Mouse (Mus musculus) heart, adult 2 months (tissue): ENCODE results near the gene Sult2a2. TPM values are rescaled to one million over a fixed set of nuclear protein-coding genes. Genes with fewer than 3 reads are reported as not detected.
"Not testable (repeated sequence)": the region's sequence is repeated elsewhere in the genome, so short reads cannot be mapped to it uniquely, and the experiment has no call there.

Experiments used
- DNase-seq, 2 experiments: peaks; one replicate each; pipeline ENCODE4 v3.0.0; 2021
- H3K27ac ChIP-seq: fragments of 200-600 bp; 2 replicates; pipeline ENCODE4 v1.8.1; 2022
- H3K27me3 ChIP-seq: fragments of 200-500 bp; 2 replicates; pipeline ENCODE4 v1.6.1; 2012; ENCODE audit warnings: mild to moderate bottlenecking, low read length, inconsistent platforms, mixed read lengths; ENCODE audit not compliant: control insufficient read depth, insufficient read depth
- H3K36me3 ChIP-seq: fragments of 200-500 bp; 2 replicates; pipeline ENCODE4 v1.6.1; 2012; ENCODE audit warnings: low read length, inconsistent platforms; ENCODE audit not compliant: control insufficient read depth, insufficient read depth
- H3K4me1 ChIP-seq: fragments of 200-500 bp; 2 replicates; pipeline ENCODE4 v1.6.1; 2011; ENCODE audit warnings: low read length; ENCODE audit not compliant: control insufficient read depth, insufficient read depth
- H3K4me3 ChIP-seq: fragments of 200-600 bp; 2 replicates; pipeline ENCODE4 v1.8.1; 2022
- H3K79me2 ChIP-seq: fragments of 200-500 bp; replicated peaks from 2 replicates; pipeline ENCODE4 v1.6.1; 2012; ENCODE audit warnings: mild to moderate bottlenecking, inconsistent platforms, low read length, moderate library complexity, mixed read lengths; ENCODE audit not compliant: control insufficient read depth, insufficient read depth
- H3K9ac ChIP-seq: fragments of 200-500 bp; 2 replicates; pipeline ENCODE4 v1.6.1; 2012; ENCODE audit warnings: low read depth, mild to moderate bottlenecking, control low read depth, inconsistent platforms, low read length, mixed read lengths
- CTCF ChIP-seq: fragments of 200-600 bp; IDR thresholded peaks from 2 replicates; pipeline ENCODE4 v1.8.1; 2022; ENCODE audit warnings: antibody characterized with exemption, mild to moderate bottlenecking, moderate library complexity
- EP300 ChIP-seq: fragments of 200-500 bp; IDR thresholded peaks from 2 replicates; pipeline ENCODE4 v1.6.1; 2011; ENCODE audit warnings: low read depth, low read length, control low read depth; ENCODE audit not compliant: insufficient read depth
- POLR2A ChIP-seq: fragments of 200-500 bp; IDR thresholded peaks from 2 replicates; pipeline ENCODE4 v1.6.1; 2011; ENCODE audit warnings: mild to moderate bottlenecking, low read depth, low read length, control low read depth; ENCODE audit not compliant: insufficient read depth
- whole genome bisulfite sequencing: fragments of 180-500 bp; shearing (Covaris S2); methylation state at CpG from one replicate; pipeline ENCODE4 v1.1.7; 2018; 5-methylcytosine and 5-hydroxymethylcytosine counted together
- intact Hi-C: fragments of 180-260 bp; cut with DNase I; formaldehyde crosslinking; loops from one replicate; pipeline ENCODE4 v1.15.1; 2025
- long read RNA-seq: library from polyadenylated mRNA; stranded (forward); transcript quantifications from one replicate; pipeline ENCODE4 v2.0.0, GENCODE M21; 2021
- polyA plus RNA-seq: library from polyadenylated mRNA; depleted of rRNA; stranded (reverse); fragments of >200 nt; gene quantifications from 2 replicates; pipeline ENCODE4 v1.2.3, GENCODE M21; 2012; rRNA removed
- total RNA-seq, 2 experiments: library from RNA; stranded (reverse); gene quantifications; 2 replicates each; pipeline ENCODE4 v1.2.3; 2021

Gene Sult2a2
- total RNA-seq (not detected), polyA plus RNA-seq (not detected in 2 replicates)
- long read RNA-seq, result 0 reads

DNA sequence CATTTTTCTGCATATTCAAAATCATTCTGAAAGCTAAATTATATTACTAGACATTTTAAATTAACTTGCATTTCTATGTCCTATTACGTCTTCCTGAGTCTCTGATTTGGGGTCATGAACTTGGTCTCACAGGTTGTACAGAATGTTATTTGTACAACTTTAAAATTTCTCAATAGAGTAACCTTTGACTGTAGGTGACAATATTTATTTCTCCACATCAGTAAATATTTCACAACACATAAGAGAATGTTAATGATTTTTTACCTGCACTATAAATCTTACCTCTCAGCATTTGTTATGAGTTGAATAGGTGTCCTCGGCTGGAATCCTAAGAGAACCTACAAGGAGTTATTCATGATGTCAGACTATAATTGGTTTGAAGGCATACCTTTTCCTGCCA, at the start of gene Sult2a2:
Gene Sult2a2, plus strand, starts transcription at position 301 of the 400 bp plus-strand sequence.
- DNase-seq, H3K27ac ChIP-seq, H3K27me3 ChIP-seq, H3K36me3 ChIP-seq, H3K9ac ChIP-seq, H3K4me3 ChIP-seq, H3K4me1 ChIP-seq, H3K79me2 ChIP-seq, intact Hi-C loops: not testable (repeated sequence)
- 92% methylated on average over 2 of the region's 2 CpGs for WGBS

DNA sequence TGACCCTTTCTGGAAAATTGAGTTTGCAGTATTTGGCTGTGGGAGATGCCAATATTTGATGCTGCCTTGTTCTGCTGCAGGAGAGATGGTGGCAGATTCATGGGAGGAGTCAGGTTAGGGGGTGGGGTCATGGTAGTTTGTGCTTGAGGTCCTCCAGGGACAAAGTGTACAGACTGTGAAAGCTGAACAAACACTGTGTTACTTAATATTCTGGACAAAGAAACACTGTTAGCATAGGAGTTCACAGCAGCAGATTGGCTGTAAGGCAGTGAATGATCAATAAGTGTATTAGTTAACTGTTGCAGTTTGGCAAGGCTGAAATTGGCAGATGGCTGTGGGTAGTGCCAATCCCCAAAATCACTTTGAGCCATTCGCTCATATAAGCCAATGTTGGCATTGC, 80.6 kb downstream of the Sult2a2 start:
- Histone ChIP-seq H3K4me1 (no peaks in the 10 kb centered on the region), H3K27ac (no peak overlapping the region), H3K27me3 (no peaks in the 10 kb centered on the region), H3K36me3 (no peaks in the 10 kb centered on the region), H3K9ac (no peak overlapping the region), H3K79me2 (no peaks in the 10 kb centered on the region), H3K4me3 (no peak overlapping the region)
- intact Hi-C loops, result no loop called here
- TF ChIP-seq CTCF (no peak), EP300 (no peak), POLR2A (no peak)
- DNase-seq, result no peak
- 88% methylated on average over 1 of the region's 1 CpGs for WGBS

Other genes starting within 250 kb of the Sult2a2 start
- gene Bsph2, start 162.4 kb upstream of the Sult2a2 start, total RNA-seq, result not detected
- gene Bsph2, start 162.4 kb upstream of the Sult2a2 start, polyA plus RNA-seq, result not detected in 2 replicates
- gene Sult2a5, start 109.5 kb upstream of the Sult2a2 start, total RNA-seq, result not detected
- not detected in 2 replicates for gene Sult2a5, start 109.5 kb upstream of the Sult2a2 start, polyA plus RNA-seq
- not detected for gene Sult2a1, start 103.9 kb downstream of the Sult2a2 start, total RNA-seq
- gene Sult2a1, start 103.9 kb downstream of the Sult2a2 start, polyA plus RNA-seq, result not detected in 2 replicates